Mouse (Mus musculus): ENCODE measurements around the gene 1110017D15Rik. TPM values are rescaled to one million over a fixed set of nuclear protein-coding genes. Genes with fewer than 3 reads are reported as not detected.

The 1110017D15Rik gene
- total RNA-seq (2021): under 1 TPM in 1 of 2 experiments, not detected in 1; 0.37 TPM
- long read RNA-seq, experiment 1: 0 reads
- long read RNA-seq, experiment 2: 0 reads

DNA sequence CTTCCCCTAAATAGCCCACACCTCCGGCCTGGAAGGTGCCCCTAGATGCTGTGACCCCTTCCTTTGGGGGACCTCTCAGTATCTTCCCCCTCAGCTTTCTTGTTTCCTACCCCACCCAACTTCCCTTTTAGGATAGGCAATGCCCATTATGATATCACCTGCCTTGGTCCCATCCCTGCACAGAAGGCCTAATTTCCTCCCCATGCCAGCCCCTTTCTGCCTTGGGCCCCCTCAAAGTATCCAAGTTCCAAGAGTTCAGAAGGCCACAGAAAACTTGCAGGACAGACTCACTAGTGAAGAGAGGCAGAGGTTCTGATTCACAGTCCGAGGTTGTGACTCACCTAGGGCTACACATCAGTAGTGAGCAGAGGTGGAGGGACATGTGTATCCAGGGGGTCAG lies at the start of gene 1110017D15Rik:
TSS of gene 1110017D15Rik (minus strand) at position 101 of the 400 bp plus-strand sequence.
- intact Hi-C loops (cut with DNase I; ENCODE audit: low total_unique reads): no loop called here
- DNase-seq: no peak

DNA sequence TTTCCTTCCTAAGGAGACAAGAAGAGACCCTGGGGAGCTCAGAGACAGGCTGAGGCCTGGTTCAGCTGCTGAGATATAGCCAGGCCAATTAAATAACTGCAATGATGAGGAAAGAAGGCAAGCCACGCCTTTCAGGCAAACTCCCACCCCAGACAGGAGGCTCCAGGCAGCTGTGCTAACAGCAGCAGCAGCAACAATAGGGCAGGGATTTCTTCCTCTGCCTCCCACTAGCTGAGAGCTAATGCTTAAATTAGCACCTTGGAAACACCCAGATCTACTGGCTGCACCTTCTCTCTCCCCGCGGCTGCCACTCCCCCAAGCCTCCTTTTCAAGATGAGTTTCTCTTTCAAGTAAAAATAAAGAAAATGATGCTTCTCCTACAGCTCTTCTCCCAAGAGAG lies 49.0 kb upstream of the 1110017D15Rik start:
- intact Hi-C loops (cut with DNase I; ENCODE audit: low total_unique reads): no loop called here
- no peak for DNase-seq

DNA sequence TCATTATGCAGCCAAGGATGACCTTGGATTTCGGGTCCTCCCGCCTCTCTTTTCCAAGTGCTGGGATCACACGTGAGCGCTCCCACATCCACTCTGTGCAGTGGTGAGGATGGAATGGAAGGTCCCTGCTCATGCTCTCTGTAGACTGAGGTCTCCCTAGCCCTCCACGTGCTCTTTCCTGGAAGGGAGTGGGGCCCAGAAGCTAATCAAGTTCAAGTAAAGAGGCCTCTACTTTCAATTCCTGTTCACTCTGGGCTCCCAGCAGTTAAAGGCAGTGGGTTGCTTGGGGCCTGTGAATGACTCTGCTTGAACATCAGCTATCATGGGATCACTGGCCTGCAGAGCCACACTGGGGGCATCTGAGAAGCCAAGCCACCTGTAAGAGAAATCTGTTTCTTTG lies 46.2 kb upstream of the 1110017D15Rik start:
- no peak for DNase-seq
- intact Hi-C loops (cut with DNase I; ENCODE audit: low total_unique reads): no loop called here

- no peak for DNase-seq
- intact Hi-C loops (cut with DNase I; ENCODE audit: low total_unique reads): loop anchor here (10.0 kb wide), 1 partner anchor 148 kb away; no protein-coding TSS in a partner anchor
Observed at GRCm38 (mm10) chr4:41557092-41557491, 40.0 kb upstream of the 1110017D15Rik start.

GRCm38 (mm10) chr4:41556311-41556953 lies 39.3 kb upstream of the 1110017D15Rik start:
- peak; percentile 34 for DNase-seq
- intact Hi-C loops (cut with DNase I; ENCODE audit: low total_unique reads): loop anchor here (10.0 kb wide), 1 partner anchor 148 kb away; no protein-coding TSS in a partner anchor

DNA sequence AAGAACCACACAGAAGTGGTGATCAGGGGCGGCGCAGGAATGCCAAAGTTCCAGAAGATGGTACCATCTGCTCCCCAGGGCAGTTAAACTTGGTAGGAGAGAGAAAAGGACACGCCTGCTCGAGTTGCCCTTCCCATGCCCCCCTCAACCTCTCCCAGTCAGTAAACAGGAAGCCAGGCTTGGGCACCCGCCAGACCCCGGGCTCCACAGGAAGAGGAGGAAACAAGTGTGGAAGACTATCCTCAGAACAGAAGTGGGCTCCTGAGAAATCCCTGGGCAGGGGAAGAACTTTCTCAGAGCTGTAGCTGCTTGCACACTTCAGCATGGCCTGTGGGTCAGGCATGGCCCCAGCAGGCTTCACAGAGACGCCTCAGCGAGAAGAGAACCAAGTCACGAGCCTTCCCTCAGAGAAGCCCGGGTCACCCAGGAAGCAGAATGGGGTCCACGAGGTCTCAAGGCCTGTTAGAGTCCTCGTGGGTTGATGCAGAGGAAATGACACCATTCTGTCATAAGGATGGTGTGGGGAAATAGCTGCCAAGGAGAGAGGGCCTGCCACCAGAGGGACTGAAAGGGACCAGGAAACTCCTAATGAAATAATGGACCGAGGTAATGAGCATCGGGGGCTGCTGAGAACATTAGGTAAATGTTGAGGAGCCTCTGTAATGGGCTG lies 38.0 kb upstream of the 1110017D15Rik start:
- intact Hi-C loops (cut with DNase I; ENCODE audit: low total_unique reads): loop anchor here (5.0 to 10.0 kb wide), 2 partner anchors 47 to 150 kb away; no protein-coding TSS in a partner anchor
- peak; percentile 78 for DNase-seq

DNA sequence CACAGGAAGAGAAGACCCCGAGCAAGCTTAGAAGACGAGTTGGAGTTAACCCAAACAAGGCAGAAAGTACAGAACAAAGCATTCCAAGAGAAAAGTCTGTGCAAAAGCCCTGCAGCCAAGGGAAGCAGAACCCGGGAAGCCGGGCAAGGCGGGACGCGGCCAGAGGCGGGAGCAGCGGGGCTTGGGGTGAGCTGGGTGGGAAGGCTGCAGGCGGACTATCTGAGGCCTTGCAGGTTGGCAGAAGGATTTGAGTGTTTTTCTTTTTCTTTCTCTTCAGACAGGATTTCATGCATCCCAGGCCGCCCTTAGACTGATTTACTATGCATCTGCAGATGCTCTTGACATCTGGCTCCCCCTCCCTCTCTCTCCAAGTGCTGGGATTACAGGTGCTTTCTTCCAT lies 36.0 kb upstream of the 1110017D15Rik start:
- intact Hi-C loops (cut with DNase I; ENCODE audit: low total_unique reads): loop anchor here (2.0 to 10.0 kb wide), 3 partner anchors 49 to 152 kb away; no protein-coding TSS in a partner anchor
- DNase-seq: no peak

DNA sequence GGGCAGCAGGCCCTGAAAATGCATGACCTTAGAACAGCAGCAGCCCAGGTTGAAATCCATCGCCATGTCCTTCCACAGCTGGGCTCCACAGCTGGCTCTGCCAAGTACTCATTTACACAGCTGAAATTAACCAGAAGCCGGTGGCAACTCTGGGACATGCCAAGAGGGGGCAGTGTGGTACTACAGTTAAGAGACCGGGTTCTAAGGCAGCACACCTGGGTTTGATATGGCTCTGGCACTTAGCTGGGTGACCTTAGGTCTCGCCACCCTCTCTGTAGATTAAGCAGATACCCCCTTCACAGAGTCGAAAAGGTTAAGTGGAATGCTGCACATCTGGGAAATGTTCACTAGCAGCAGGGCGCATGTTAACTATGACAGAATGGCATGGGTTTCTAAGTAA lies 35.4 kb upstream of the 1110017D15Rik start:
- intact Hi-C loops (cut with DNase I; ENCODE audit: low total_unique reads): loop anchor here (2.0 to 10.0 kb wide), 3 partner anchors 50 to 152 kb away; no protein-coding TSS in a partner anchor
- DNase-seq: peak; percentile 66

DNA sequence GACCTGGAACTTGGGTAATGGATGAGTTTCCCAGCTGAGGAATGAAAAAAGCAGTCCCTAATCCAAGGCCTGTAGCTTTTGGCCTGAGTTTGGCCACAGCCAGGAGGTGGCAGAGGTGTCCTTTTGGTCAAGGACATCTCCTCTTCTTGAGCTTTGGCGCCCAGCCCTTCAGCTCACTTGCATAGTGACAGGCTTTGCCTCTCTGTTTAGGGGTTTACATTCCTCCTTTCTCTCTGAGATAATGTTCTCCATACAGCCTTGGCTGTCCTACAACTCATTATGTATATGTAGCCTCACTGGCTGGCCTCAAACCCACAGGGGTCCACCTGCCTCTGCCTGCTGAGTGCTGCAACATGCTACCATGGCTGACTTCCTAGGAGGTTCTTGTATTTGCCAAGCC lies 30.0 kb upstream of the 1110017D15Rik start:
- intact Hi-C loops (cut with DNase I; ENCODE audit: low total_unique reads): no loop called here

DNA sequence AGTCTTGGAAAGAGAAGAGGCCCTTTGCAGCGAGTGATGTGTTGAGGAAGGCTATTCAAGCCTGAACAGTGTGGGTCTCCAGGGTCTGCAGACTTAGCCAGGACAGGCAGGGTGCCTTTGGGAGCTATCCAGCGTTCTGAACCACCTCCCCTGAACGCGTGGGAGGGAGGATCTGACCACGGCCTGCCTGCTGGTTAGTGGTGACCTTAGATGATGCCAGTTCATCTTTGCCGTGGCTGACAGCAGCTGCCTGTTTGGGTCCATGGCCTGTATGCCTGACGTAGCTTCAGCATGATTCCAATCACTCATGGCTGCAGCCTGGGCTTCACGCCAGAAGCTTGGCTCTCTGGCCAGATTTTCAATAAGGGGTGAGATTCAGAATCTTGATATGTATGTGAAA lies 28.9 kb upstream of the 1110017D15Rik start:
- intact Hi-C loops (cut with DNase I; ENCODE audit: low total_unique reads): no loop called here
- DNase-seq: peak; percentile 40

More for the DNA sequence above, 30.0 kb upstream of the 1110017D15Rik start:
- DNase-seq: no peak

DNA sequence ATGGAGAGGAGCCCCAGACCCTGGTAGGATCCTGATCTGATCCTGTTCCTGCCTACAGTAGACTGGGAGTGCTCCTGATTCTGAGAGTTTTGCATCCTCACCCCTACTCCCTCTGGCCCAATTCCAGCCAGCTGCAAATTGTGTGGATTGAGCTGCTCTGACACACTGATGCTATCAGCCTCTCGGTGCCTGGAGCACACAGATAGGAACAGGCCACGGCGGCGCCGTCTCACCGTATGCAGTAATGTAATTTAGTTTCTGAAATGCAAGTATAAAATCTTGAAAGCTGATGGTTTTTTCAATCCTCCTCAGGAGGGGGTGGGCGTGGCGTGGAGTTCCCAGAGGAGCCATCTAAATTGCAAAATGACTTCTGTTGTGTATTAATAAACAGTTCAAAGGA lies 25.0 kb upstream of the 1110017D15Rik start:
- DNase-seq: no peak

DNA sequence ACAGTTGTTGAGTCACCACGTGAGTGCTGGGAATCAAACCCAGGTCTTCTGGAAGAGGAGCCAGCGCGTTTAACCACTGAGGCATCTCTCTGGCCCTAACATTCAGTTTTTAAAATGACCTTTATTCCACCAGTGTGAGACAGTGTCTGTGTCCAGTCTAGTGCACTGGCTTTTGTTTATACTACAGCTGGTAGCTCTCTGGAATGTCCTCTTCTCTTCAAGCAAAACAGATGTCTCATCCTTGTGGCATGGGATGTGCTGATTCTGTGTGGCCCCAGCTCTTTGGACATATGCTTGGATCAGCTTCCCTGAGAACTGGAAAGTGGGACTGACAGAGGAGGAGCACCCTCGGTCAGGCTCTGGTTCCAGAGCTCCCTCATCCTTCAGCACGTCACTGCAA lies 17.7 kb upstream of the 1110017D15Rik start:
- intact Hi-C loops (cut with DNase I; ENCODE audit: low total_unique reads): no loop called here
- DNase-seq: no peak

More for the DNA sequence above, 25.0 kb upstream of the 1110017D15Rik start:
- intact Hi-C loops (cut with DNase I; ENCODE audit: low total_unique reads): no loop called here

- DNase-seq: no peak
- intact Hi-C loops (cut with DNase I; ENCODE audit: low total_unique reads): no loop called here
Observed at GRCm38 (mm10) chr4:41532420-41532819, 15.3 kb upstream of the 1110017D15Rik start.

- intact Hi-C loops (cut with DNase I; ENCODE audit: low total_unique reads): loop anchor here (10.0 kb wide), 1 partner anchor 87 kb away; no protein-coding TSS in a partner anchor
- peak; percentile 58 for DNase-seq
Observed at GRCm38 (mm10) chr4:41527996-41528395, 10.9 kb upstream of the 1110017D15Rik start.

DNA sequence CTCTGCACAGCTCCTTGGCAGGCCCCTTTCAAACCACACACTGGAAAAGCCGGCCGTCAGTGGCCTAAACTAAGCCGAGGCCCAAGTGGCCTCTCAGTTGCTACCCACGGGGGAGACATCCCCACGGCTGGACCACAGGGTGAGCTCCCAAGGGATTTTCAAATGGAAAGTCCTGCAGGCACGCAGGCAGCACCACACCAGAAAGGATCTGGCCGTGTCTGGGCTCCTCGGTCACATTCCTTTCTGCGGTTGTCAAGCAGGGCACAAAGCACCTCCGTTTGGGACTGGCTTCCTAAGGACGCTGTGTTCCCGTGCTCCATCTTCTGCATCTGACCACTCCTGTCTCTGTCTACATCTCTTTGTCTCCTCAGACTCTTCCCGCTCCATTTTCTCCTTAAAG lies 9.9 kb upstream of the 1110017D15Rik start:
- DNase-seq: no peak
- intact Hi-C loops (cut with DNase I; ENCODE audit: low total_unique reads): loop anchor here (10.0 kb wide), 1 partner anchor 88 kb away; no protein-coding TSS in a partner anchor

DNA sequence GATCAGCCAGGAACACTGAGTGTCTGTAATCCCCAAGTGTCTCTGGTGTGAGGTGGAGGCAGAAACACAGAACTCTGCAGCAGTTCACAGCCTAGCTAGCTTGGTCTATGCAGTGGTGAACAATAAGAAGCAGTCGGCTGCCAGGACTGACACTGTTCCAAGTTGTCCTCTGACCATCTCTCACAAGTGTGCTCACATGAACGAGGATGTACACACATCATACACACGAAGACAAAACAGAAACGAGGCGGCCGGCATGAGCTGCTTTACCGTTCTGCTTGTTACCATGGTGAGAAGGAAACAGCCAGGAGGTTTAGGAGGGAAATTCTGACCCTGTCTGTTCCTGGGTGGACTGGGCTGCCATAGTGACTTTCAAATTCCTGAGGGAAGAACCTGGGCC lies 9.4 kb upstream of the 1110017D15Rik start:
- intact Hi-C loops (cut with DNase I; ENCODE audit: low total_unique reads): loop anchor here (10.0 kb wide), 1 partner anchor 88 kb away; no protein-coding TSS in a partner anchor
- DNase-seq: no peak

GRCm38 (mm10) chr4:41524829-41525228 lies 7.7 kb upstream of the 1110017D15Rik start:
- intact Hi-C loops (cut with DNase I; ENCODE audit: low total_unique reads): loop anchor here (10.0 kb wide), 1 partner anchor 90 kb away; no protein-coding TSS in a partner anchor
- DNase-seq: no peak

GRCm38 (mm10) chr4:41523839-41524238 lies 6.7 kb upstream of the 1110017D15Rik start:
- intact Hi-C loops (cut with DNase I; ENCODE audit: low total_unique reads): loop anchor here (10.0 kb wide), 1 partner anchor 91 kb away; no protein-coding TSS in a partner anchor
- DNase-seq: no peak

- intact Hi-C loops (cut with DNase I; ENCODE audit: low total_unique reads): loop anchor here (10.0 kb wide), 1 partner anchor 92 kb away; no protein-coding TSS in a partner anchor
- no peak for DNase-seq
Observed at GRCm38 (mm10) chr4:41522788-41523187, 5.7 kb upstream of the 1110017D15Rik start.

- intact Hi-C loops (cut with DNase I; ENCODE audit: low total_unique reads): loop anchor here (10.0 kb wide), 1 partner anchor 93 kb away; no protein-coding TSS in a partner anchor
- no peak for DNase-seq
Observed at GRCm38 (mm10) chr4:41522136-41522535, 5.0 kb upstream of the 1110017D15Rik start.
